Mouse (Mus musculus): ENCODE data around the gene Rex1bd. TPM values are rescaled to one million over a fixed set of nuclear protein-coding genes. Genes with fewer than 3 reads are reported as not detected.
A peak's percentile ranks its signal among the peaks of the same experiment; 100 is the strongest.
"Not testable (repeated sequence)": the region's sequence is repeated elsewhere in the genome, so short reads cannot be mapped to it uniquely, and the experiment has no call there.

The Rex1bd gene
- polyA plus RNA-seq, 1 experiment: 68.2 TPM

- Histone ChIP-seq H3K9me3 (ENCODE audit: control insufficient read depth, low read length) (no peaks in the 10 kb centered on the region), H3K36me3 (ENCODE audit: control insufficient read depth) (peaks cover 57% of the 10 kb centered on the region), H3K27me3 (ENCODE audit: control insufficient read depth) (no peaks in the 10 kb centered on the region), H3K4me1 (ENCODE audit: control insufficient read depth) (peaks cover 51% of the 10 kb centered on the region), H3K4me3 (replicated peaks) (no peak overlapping the region)
- TF ChIP-seq GATA1 (IDR thresholded peaks at IDR 0.05; ENCODE audit: low read length): no peak
- TF ChIP-seq TAL1 (IDR thresholded peaks at IDR 0.05; ENCODE audit: low read length): no peak
Measured at GRCm38 (mm10) chr8:70519043-70519442, 12.5 kb upstream of the Rex1bd start.

GRCm38 (mm10) chr8:70517940-70518643, 11.5 kb upstream of the Rex1bd start:
- no peak overlapping the region for H3K4me3 ChIP-seq (replicated peaks)
- H3K4me1 ChIP-seq (ENCODE audit: control insufficient read depth): peaks cover 52% of the 10 kb centered on the region
- no peaks in the 10 kb centered on the region for H3K9me3 ChIP-seq (ENCODE audit: control insufficient read depth, low read length)
- no peak for TF ChIP-seq GATA1 (IDR thresholded peaks at IDR 0.05; ENCODE audit: low read length)
- TF ChIP-seq TAL1 (IDR thresholded peaks at IDR 0.05; ENCODE audit: low read length): no peak
- H3K27me3 ChIP-seq (ENCODE audit: control insufficient read depth): no peaks in the 10 kb centered on the region
- H3K36me3 ChIP-seq (ENCODE audit: control insufficient read depth): peaks cover 66% of the 10 kb centered on the region

GRCm38 (mm10) chr8:70513441-70513840, 6.9 kb upstream of the Rex1bd start:
- peaks cover 62% of the 10 kb centered on the region for H3K4me1 ChIP-seq (ENCODE audit: control insufficient read depth)
- H3K4me3 ChIP-seq (replicated peaks): no peak overlapping the region
- TF ChIP-seq GATA1 (IDR thresholded peaks at IDR 0.05; ENCODE audit: low read length): no peak
- TF ChIP-seq TAL1 (IDR thresholded peaks at IDR 0.05; ENCODE audit: low read length): no peak
- H3K36me3 ChIP-seq (ENCODE audit: control insufficient read depth): peaks cover 74% of the 10 kb centered on the region
- no peaks in the 10 kb centered on the region for H3K9me3 ChIP-seq (ENCODE audit: control insufficient read depth, low read length)
- no peaks in the 10 kb centered on the region for H3K27me3 ChIP-seq (ENCODE audit: control insufficient read depth)

GRCm38 (mm10) chr8:70512253-70512903, 5.8 kb upstream of the Rex1bd start:
- peak overlapping the region; percentile 93 for H3K4me3 ChIP-seq (replicated peaks)
- H3K36me3 ChIP-seq (ENCODE audit: control insufficient read depth): peaks cover 75% of the 10 kb centered on the region
- no peaks in the 10 kb centered on the region for H3K27me3 ChIP-seq (ENCODE audit: control insufficient read depth)
- TF ChIP-seq TAL1 (IDR thresholded peaks at IDR 0.05; ENCODE audit: low read length): 0 out of 3 replicates have a peak, but pooled peaks have one; percentile 3
- no peak for TF ChIP-seq GATA1 (IDR thresholded peaks at IDR 0.05; ENCODE audit: low read length)
- H3K9me3 ChIP-seq (ENCODE audit: control insufficient read depth, low read length): no peaks in the 10 kb centered on the region
- H3K4me1 ChIP-seq (ENCODE audit: control insufficient read depth): peaks cover 60% of the 10 kb centered on the region

GRCm38 (mm10) chr8:70511770-70512169, 5.2 kb upstream of the Rex1bd start:
- TF ChIP-seq TAL1 (IDR thresholded peaks at IDR 0.05; ENCODE audit: low read length) (no peak), GATA1 (IDR thresholded peaks at IDR 0.05; ENCODE audit: low read length) (no peak)
- H3K9me3 ChIP-seq (ENCODE audit: control insufficient read depth, low read length): no peaks in the 10 kb centered on the region
- H3K36me3 ChIP-seq (ENCODE audit: control insufficient read depth): peaks cover 79% of the 10 kb centered on the region
- peak overlapping the region; percentile 93 for H3K4me3 ChIP-seq (replicated peaks)
- peaks cover 62% of the 10 kb centered on the region for H3K4me1 ChIP-seq (ENCODE audit: control insufficient read depth)
- no peaks in the 10 kb centered on the region for H3K27me3 ChIP-seq (ENCODE audit: control insufficient read depth)

GRCm38 (mm10) chr8:70511174-70511573, 4.6 kb upstream of the Rex1bd start:
- peaks cover 63% of the 10 kb centered on the region for H3K4me1 ChIP-seq (ENCODE audit: control insufficient read depth)
- peaks cover 73% of the 10 kb centered on the region for H3K36me3 ChIP-seq (ENCODE audit: control insufficient read depth)

GRCm38 (mm10) chr8:70510228-70510915, 3.8 kb upstream of the Rex1bd start, which contains the start of gene Uba52:
Uba52 (minus strand) TSS chr8:70510801.
- peak within 1 kb of the TSS; percentile 93 for H3K4me3 ChIP-seq (replicated peaks)
- H3K36me3 ChIP-seq (ENCODE audit: control insufficient read depth): peaks cover 69% of the 10 kb centered on the region
- H3K27me3 ChIP-seq (ENCODE audit: control insufficient read depth): no peaks in the 10 kb centered on the region
- peaks cover 69% of the 10 kb centered on the region for H3K4me1 ChIP-seq (ENCODE audit: control insufficient read depth)
- H3K9me3 ChIP-seq (ENCODE audit: control insufficient read depth, low read length): no peaks in the 10 kb centered on the region
- TF ChIP-seq GATA1 (IDR thresholded peaks at IDR 0.05; ENCODE audit: low read length) (no peak), TAL1 (IDR thresholded peaks at IDR 0.05; ENCODE audit: low read length) (no peak)

More at GRCm38 (mm10) chr8:70511174-70511573, 4.6 kb upstream of the Rex1bd start:
- H3K9me3 ChIP-seq (ENCODE audit: control insufficient read depth, low read length); H3K27me3 ChIP-seq (ENCODE audit: control insufficient read depth): not testable (repeated sequence)
- peak overlapping the region; percentile 93 for H3K4me3 ChIP-seq (replicated peaks)

GRCm38 (mm10) chr8:70509281-70509952, 2.9 kb upstream of the Rex1bd start:
- H3K9me3 ChIP-seq (ENCODE audit: control insufficient read depth, low read length): no peaks in the 10 kb centered on the region
- TF ChIP-seq TAL1 (IDR thresholded peaks at IDR 0.05; ENCODE audit: low read length): no peak
- H3K4me3 ChIP-seq (replicated peaks): peak overlapping the region; percentile 93
- H3K4me1 ChIP-seq (ENCODE audit: control insufficient read depth): peaks cover 78% of the 10 kb centered on the region
- H3K27me3 ChIP-seq (ENCODE audit: control insufficient read depth): no peaks in the 10 kb centered on the region
- peaks cover 70% of the 10 kb centered on the region for H3K36me3 ChIP-seq (ENCODE audit: control insufficient read depth)

- Histone ChIP-seq H3K4me1 (ENCODE audit: control insufficient read depth) (peaks cover 75% of the 10 kb centered on the region), H3K9me3 (ENCODE audit: control insufficient read depth, low read length) (no peaks in the 10 kb centered on the region), H3K27me3 (ENCODE audit: control insufficient read depth) (peaks cover 12% of the 10 kb centered on the region), H3K4me3 (replicated peaks) (peak overlapping the region; percentile 83), H3K36me3 (ENCODE audit: control insufficient read depth) (peaks cover 58% of the 10 kb centered on the region)
- TF ChIP-seq TAL1 (IDR thresholded peaks at IDR 0.05; ENCODE audit: low read length) (no peak), GATA1 (IDR thresholded peaks at IDR 0.05; ENCODE audit: low read length) (no peak)
Measured at GRCm38 (mm10) chr8:70507027-70507393, 458 bp upstream of the Rex1bd start.

Data from erythroblast, embryonic 14.5 days (primary cell).